Mouse (Mus musculus): Measurements from ENCODE around the gene Fez1. TPM values are rescaled to one million over a fixed set of nuclear protein-coding genes. Genes with fewer than 3 reads are reported as not detected.

Gene Fez1
- polyA plus RNA-seq, 1 experiment = 32.8 TPM

GRCm38 (mm10) chr9:36803926-36804325 is 17.7 kb upstream of the Fez1 start:
- H3K27ac ChIP-seq (ENCODE audit: insufficient read depth, low read length) = no peak overlapping the region
- TF ChIP-seq POLR2A (IDR thresholded peaks at IDR 0.05; ENCODE audit: low read depth, low read length) = no peak
- no peak for TF ChIP-seq CTCF (IDR thresholded peaks at IDR 0.05; ENCODE audit: borderline replicate concordance, insufficient read depth, low read length)
- no peak overlapping the region for H3K4me3 ChIP-seq (ENCODE audit: insufficient read depth, low read length)
- H3K4me1 ChIP-seq (ENCODE audit: control insufficient read depth, insufficient read depth, low read length) = no peaks in the 10 kb centered on the region

DNA sequence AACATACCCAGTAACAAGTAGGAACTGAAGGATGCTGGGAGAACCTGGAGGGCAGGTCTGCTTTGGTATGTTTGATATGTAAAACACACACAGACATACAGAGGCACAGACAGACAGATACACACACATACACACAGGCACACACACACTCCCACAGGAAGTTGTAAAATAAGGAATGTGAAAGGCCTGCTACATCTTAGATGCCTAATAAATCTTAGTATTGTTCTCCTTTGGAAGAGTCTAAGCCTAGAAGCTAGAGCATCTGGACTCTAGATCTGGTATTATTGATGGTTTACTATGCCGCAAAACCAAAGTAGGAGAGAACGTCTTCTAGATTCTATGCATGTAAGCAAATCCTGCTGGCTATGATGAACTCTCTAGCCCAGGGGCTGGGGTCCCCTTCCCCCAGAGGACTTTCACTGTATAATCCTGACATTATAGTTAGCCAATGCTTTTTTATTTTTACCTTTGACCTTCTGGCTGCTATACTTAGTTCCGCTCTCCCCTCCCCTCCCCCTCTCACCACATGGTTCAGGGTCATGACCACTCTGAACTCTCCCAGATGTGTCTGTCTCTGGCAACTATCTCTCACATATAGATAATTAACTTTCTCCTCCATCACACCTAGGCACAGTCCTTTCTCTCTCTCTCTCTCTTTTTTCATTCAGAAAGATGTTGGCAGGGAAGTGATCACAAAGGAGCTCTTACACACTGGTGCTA is 16.2 kb upstream of the Fez1 start:
- TF ChIP-seq CTCF (IDR thresholded peaks at IDR 0.05; ENCODE audit: borderline replicate concordance, insufficient read depth, low read length) = no peak
- no peak for TF ChIP-seq POLR2A (IDR thresholded peaks at IDR 0.05; ENCODE audit: low read depth, low read length)
- Histone ChIP-seq H3K4me1 (ENCODE audit: control insufficient read depth, insufficient read depth, low read length) (no peaks in the 10 kb centered on the region), H3K27ac (ENCODE audit: insufficient read depth, low read length) (no peak overlapping the region), H3K4me3 (ENCODE audit: insufficient read depth, low read length) (no peak overlapping the region)

DNA sequence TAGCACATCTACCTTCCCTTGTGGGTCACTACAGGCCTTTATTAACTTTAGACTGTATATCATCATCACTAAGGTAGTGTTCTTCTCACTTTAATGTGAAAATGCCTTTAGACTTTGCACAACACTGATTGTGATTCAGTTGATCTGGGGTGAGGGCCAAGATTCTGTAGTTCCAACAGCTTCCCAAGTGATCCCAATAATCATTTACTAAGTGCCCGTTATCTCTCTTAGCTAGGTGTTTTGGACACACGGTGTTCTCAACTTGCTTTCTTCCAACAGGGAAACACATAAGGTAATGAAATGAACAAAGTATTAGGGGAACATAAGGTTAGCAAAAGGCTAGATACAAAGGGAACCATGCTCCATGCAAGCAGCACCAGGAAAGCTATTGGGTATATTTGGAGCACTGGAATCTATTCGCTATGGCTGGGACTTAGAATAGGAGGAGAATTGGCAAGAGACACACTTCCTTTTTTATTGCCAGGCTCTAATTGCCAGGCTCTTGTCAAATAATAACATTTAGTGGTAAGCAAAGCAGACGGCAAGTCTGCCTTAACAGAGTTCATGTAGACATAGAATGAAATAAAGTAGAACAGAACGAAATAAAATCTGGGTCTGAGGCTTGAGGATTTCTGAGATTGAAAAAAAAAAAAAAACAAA is 13.4 kb upstream of the Fez1 start:
- Histone ChIP-seq H3K4me1 (ENCODE audit: control insufficient read depth, insufficient read depth, low read length) (no peaks in the 10 kb centered on the region), H3K4me3 (ENCODE audit: insufficient read depth, low read length) (no peak overlapping the region), H3K27ac (ENCODE audit: insufficient read depth, low read length) (no peak overlapping the region)
- TF ChIP-seq POLR2A (IDR thresholded peaks at IDR 0.05; ENCODE audit: low read depth, low read length) (no peak), CTCF (IDR thresholded peaks at IDR 0.05; ENCODE audit: borderline replicate concordance, insufficient read depth, low read length) (no peak)

GRCm38 (mm10) chr9:36814486-36814885 is 7.2 kb upstream of the Fez1 start:
- H3K4me3 ChIP-seq (ENCODE audit: insufficient read depth, low read length) = no peak overlapping the region
- no peaks in the 10 kb centered on the region for H3K4me1 ChIP-seq (ENCODE audit: control insufficient read depth, insufficient read depth, low read length)
- TF ChIP-seq CTCF (IDR thresholded peaks at IDR 0.05; ENCODE audit: borderline replicate concordance, insufficient read depth, low read length) = peak; percentile 49; the same call in 1 of the 2 replicates
- TF ChIP-seq POLR2A (IDR thresholded peaks at IDR 0.05; ENCODE audit: low read depth, low read length) = no peak
- no peak overlapping the region for H3K27ac ChIP-seq (ENCODE audit: insufficient read depth, low read length)

DNA sequence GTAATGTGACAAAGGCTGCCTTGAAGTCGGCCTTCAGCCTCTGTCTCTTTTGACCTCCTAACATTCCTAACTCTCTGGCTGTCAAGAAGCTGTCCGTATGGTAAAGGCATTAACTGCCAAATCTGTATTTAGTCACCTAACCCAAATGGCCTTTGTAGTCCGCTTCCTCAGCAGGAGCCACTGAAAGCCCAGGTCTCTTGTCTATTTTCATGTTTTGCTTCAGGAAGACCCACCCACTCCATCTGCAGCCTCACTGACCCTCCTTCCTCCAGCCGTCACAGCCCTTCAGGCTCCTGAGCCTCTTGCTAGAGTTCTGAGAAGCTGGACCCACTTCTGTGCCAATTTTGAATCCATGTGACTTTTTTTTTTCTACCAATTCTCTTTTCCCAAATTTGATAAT is 2.8 kb upstream of the Fez1 start:
- Histone ChIP-seq H3K4me3 (ENCODE audit: insufficient read depth, low read length) (no peak overlapping the region), H3K27ac (ENCODE audit: insufficient read depth, low read length) (no peak overlapping the region), H3K4me1 (ENCODE audit: control insufficient read depth, insufficient read depth, low read length) (peaks cover 3% of the 10 kb centered on the region; the same call in 1 of the 2 replicates)
- TF ChIP-seq CTCF (IDR thresholded peaks at IDR 0.05; ENCODE audit: borderline replicate concordance, insufficient read depth, low read length) = no peak

DNA sequence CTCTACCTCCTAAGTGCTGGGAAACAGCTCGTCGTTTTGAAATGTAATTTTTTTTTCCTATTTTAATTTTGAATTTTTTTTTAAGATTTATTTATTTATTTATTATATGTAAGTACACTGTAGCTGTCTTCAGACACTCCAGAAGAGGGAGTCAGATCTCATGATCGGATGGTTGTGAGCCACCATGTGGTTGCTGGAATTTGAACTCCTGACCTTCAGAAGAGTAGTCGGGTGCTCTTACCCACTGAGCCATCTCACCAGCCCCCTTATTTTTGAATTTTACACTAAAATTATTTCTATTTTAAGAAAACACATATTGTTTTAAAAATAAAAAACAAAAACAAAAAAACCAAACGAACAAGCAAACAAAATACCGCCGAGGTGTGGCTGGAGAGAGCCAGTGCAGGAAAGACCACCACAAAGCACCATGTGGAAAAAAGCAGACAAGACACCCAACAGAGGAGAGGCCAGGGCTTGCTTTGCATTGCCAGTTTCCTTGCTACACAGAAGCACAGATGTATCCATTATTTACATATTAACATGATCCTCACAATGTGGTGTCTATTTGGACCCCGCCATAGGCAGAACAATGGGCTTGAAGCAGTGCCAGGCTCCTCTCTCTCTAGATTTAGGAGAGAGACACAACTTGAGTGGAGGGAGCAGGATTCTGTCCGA is 558 bp upstream of the Fez1 start:
- Histone ChIP-seq H3K4me1 (ENCODE audit: control insufficient read depth, insufficient read depth, low read length) (peaks cover 3% of the 10 kb centered on the region; the same call in 1 of the 2 replicates), H3K4me3 (ENCODE audit: insufficient read depth, low read length) (no peak overlapping the region), H3K27ac (ENCODE audit: insufficient read depth, low read length) (no peak overlapping the region)
- TF ChIP-seq POLR2A (IDR thresholded peaks at IDR 0.05; ENCODE audit: low read depth, low read length) (no peak), CTCF (IDR thresholded peaks at IDR 0.05; ENCODE audit: borderline replicate concordance, insufficient read depth, low read length) (no peak)

DNA sequence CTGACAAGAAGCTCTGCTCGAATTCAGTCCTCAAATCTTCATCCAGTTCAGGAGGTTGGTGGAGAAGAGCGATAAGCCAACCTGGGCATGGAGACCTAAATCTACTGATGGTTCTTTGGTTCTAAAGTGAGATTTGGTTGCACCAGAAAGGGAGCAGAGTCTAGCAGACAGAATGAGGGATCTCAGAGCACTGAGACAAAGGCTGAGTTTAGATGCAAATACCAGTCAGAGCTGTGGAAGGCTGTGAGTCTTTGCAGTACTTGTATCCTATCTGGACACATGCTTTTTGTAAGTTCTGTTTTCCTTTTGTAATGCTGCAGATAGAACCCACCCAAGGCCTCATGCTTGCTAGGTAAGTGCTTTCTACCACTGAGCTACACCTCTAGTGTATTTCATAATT is 360 bp downstream of the Fez1 start:
- Histone ChIP-seq H3K4me1 (ENCODE audit: control insufficient read depth, insufficient read depth, low read length) (peaks cover 3% of the 10 kb centered on the region; the same call in 1 of the 2 replicates), H3K4me3 (ENCODE audit: insufficient read depth, low read length) (no peak overlapping the region), H3K27ac (ENCODE audit: insufficient read depth, low read length) (no peak overlapping the region)
- TF ChIP-seq POLR2A (IDR thresholded peaks at IDR 0.05; ENCODE audit: low read depth, low read length) = no peak
- TF ChIP-seq CTCF (IDR thresholded peaks at IDR 0.05; ENCODE audit: borderline replicate concordance, insufficient read depth, low read length) = no peak

- Histone ChIP-seq H3K4me3 (ENCODE audit: insufficient read depth, low read length) (no peak overlapping the region), H3K4me1 (ENCODE audit: control insufficient read depth, insufficient read depth, low read length) (no peaks in the 10 kb centered on the region), H3K27ac (ENCODE audit: insufficient read depth, low read length) (no peak overlapping the region)
- TF ChIP-seq POLR2A (IDR thresholded peaks at IDR 0.05; ENCODE audit: low read depth, low read length) (no peak), CTCF (IDR thresholded peaks at IDR 0.05; ENCODE audit: borderline replicate concordance, insufficient read depth, low read length) (no peak)
These were observed 5.1 kb downstream of the Fez1 start for GRCm38 (mm10) chr9:36826612-36827363.

GRCm38 (mm10) chr9:36831401-36831800 is 9.7 kb downstream of the Fez1 start:
- no peak overlapping the region for H3K27ac ChIP-seq (ENCODE audit: insufficient read depth, low read length)
- no peak overlapping the region for H3K4me3 ChIP-seq (ENCODE audit: insufficient read depth, low read length)

More at GRCm38 (mm10) chr9:36831401-36831800, 9.7 kb downstream of the Fez1 start:
- no peak for TF ChIP-seq CTCF (IDR thresholded peaks at IDR 0.05; ENCODE audit: borderline replicate concordance, insufficient read depth, low read length)
- TF ChIP-seq POLR2A (IDR thresholded peaks at IDR 0.05; ENCODE audit: low read depth, low read length) = no peak
- no peaks in the 10 kb centered on the region for H3K4me1 ChIP-seq (ENCODE audit: control insufficient read depth, insufficient read depth, low read length)
